Mouse (Mus musculus): Measurements from ENCODE around the gene Cct7.
A peak's percentile ranks its signal among the peaks of the same experiment; 100 is the strongest.

The Cct7 gene

DNA sequence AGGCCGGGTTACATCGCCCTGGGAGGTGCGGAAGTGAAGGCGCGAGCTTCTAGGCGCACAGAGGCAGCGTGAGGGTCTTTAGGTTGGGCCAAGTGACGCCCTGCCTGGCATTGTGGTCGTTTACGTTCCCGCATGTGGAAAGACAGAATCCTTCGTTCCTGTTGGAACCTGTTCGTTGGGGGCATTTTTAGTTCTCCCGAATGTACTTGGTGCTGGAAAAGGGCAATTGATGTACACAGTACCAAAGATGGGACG lies 1.0 kb downstream of the Cct7 start:
- no peak for DNase-seq (ENCODE audit: low read depth, low spot score)

DNA sequence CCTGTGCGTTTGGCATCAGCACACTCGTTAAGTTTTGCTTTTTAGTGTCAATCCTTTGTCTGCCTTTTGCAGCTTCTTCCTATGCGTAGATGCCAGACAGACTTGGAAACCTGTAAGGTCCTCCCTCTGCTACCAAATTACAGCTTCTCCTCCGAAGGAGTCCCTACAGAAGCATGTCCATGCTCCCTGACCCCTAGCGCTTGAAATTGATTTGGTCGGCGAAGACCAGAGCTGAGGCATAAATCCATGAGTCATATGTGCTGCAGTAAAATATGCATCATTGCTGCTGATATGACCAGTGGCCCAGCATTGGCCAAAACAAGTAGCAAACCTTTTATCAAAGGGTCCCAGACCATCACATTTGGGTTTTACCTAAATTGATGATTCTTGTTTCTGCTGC lies 1.5 kb downstream of the Cct7 start:
- peak; percentile 18 for DNase-seq (ENCODE audit: low read depth, low spot score)

DNA sequence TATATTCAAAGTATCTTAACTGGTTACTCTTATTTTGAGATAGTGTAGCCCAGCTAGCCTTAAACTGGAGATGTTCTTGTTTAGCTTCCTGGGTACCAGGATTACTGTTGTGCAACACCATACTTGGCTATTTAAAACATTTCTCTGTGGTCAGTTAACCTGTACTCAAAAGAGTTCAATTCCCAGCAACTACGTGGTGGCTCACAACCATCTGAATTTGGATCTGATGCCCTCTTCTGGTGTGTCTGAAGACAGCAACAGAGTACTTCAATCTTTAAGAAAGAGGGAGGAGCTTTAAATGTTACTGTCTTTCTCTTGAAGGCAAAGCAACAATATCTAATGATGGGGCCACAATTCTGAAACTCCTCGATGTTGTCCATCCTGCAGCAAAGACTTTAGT lies 8.3 kb downstream of the Cct7 start:
- no peak for DNase-seq (ENCODE audit: low read depth, low spot score)

DNA sequence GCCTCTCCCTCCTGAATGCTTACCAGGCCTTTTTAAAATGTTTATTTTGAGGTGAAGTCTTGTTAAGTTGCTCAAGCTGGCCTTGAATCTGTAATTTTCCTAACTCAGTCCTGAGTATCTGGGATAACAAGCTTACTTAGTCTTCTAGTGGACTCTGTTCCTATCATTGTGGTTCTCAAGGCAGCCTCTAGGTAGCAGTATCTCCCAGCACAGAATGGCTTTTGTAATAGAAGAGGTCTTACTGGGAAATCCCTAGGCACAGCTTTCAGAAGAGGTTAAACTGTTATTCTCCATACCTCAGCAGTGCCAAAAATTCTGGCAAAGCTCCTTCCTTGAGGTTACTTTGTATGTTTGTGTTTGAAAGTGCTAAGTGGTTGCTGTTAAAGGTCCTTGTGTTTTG lies 14.1 kb downstream of the Cct7 start:
- no peak for DNase-seq (ENCODE audit: low read depth, low spot score)

DNA sequence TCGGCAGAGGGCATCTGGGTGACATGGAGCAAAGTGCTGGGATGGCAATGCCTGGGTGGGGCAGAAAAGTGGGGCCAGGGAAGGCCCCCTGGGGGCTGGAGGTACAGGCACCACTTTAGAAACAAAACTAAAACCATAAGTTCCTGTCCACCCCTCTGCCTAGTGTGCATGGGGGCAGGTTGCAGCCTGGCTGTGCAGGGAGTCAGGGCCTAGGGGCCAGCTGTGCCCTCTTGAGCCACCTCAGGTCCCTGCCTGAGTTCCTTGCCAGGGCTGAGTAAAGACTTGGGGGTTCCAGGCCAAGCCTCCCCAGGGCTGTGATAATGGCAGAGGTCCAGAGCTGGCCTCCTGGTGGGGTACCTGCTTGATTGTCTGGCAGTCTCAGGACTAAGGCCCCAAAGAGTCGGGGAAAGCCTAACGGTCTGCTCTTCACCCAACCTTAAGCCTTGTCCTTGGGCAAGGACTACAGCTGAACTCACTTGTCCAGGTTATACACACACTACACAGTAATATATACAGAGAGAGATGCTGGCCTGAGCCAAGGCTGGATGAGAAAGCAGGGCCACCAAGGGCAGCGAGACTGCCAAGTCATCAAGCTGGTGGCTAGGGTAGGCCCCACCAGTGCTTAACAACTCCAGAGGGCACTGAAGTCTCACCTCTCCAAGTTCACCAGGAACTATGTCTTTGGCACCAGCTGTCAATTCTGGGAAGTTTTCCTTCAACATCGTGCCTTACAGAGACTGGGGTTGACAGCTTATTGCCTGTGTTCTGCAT lies 18.5 kb downstream of the Cct7 start:
- no peak for DNase-seq (ENCODE audit: low read depth, low spot score)

DNA sequence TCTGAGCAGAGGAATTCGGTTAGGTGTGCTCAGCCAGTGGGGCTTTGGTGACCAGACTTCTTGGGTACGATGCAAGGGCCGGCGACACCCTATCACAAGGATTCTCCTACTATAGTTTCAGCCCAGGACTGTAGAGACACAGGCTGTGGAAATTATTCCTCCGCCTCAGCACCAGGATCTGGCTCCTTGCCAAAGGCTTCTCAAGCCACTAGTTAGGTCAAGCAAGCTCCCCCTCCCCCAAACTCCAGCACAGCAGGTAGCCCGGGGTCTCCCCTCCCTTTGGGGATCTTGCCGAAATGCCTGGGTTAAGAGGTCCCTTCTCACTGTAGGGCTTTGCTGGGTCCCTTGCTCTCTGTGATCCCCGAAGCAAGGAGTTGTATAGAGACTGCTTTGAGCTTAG lies 20.6 kb downstream of the Cct7 start:
- no peak for DNase-seq (ENCODE audit: low read depth, low spot score)

DNA sequence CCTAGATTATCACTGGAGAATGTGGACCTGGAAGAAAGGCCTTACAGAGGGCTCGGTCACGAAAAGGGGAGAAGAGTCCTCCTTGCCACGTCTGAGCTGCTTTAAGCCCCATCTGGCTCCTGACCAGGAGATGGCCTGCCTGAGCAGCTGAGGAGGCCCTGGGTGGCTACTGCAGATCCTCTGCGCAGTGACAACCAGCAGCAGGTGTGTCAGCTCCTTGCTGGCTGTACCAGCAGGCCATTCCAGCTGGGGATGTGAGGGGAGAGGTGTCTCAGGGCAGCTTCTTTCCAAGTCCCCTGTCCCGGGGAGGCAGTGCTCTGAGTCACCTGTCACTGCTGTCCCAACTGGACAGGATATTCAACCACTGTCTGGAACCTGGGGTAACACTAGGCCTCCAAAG lies 21.2 kb downstream of the Cct7 start:
- DNase-seq (ENCODE audit: low read depth, low spot score): no peak

DNA sequence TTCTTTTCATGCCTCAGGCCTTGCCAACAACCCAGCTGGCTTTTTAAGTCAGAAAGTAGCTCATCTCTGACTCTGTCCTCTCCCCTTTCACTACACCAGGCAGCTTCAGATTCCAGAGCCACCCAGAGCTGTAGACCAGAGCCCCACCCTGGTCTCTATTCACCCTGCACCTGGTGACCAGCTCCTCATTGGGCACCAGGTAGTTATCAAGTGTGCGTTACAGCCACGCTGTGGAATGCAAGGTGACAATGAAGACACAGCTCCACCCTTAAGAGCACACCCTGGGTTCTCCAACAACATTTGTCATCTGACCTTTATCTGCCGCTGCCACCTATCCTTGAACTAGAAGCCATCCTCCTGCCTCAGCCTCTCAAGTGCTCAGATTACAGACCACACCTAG lies 24.3 kb downstream of the Cct7 start:
- DNase-seq (ENCODE audit: low read depth, low spot score): no peak

DNA sequence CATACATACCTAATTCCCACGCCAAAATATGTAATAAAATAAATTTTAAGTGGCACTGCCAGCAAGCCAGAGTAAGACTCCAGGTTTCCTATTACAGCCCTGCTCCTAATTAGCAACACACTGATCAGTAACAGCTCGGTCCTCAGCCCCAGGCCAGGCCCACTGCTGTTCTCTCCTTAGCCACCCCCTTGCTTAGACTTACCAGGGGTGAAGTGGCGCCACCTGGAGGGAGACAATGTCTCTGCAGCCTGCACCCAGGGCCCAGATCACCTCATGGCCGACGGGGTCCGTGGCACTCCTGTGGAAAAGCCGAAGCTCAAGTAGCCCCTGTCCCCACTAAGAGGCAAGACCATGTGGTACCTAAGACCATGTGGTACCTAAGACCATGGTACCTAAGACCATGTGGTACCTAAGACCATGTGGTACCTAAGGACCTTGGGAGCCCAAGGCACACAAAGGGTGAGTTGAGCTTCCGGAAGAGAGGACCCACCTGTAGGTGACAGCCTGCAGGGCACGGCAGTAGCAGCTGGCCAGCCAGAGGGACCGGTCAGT lies 26.1 kb downstream of the Cct7 start:
- DNase-seq (ENCODE audit: low read depth, low spot score): peak; percentile 55

DNA sequence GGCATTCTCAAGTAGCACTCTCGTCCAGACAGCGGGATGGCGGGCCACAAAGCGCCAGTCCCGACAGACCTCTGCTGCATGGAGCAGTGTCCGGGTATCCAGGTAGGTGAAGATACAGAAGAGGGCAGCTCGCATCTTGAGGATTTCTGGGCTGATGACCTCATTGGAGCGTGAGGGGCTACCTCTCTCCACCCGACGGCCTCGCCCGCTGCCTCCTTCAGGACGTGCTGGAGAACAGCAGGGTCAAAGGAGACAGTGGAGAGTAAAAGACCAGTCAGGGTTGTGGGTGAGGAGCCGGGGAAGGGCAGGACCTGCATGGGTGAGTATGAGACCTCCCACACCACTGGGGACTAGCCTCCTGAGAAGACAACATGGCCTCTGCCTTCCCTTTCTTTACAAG lies 27.1 kb downstream of the Cct7 start:
- DNase-seq (ENCODE audit: low read depth, low spot score): no peak

DNA sequence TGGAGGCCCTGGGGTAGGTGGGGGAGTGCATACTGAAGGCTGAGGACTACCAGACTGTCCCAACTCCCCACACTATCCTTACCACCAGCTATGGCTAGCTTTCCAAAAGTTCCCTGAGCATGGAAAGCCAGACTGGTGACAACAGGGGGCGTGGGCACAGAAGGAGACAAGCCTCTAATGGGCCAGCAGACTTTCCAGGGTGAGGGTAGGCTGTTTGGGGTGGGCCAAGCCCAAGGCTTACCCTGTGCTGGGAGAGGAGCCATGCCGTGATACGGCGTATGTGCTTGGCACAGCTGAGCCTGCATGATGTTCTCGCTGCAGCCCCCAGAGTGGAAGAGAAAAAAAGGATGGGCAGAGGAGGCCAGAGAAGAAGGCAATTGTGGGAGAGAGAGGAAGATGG lies 28.7 kb downstream of the Cct7 start:
- no peak for DNase-seq (ENCODE audit: low read depth, low spot score)

DNA sequence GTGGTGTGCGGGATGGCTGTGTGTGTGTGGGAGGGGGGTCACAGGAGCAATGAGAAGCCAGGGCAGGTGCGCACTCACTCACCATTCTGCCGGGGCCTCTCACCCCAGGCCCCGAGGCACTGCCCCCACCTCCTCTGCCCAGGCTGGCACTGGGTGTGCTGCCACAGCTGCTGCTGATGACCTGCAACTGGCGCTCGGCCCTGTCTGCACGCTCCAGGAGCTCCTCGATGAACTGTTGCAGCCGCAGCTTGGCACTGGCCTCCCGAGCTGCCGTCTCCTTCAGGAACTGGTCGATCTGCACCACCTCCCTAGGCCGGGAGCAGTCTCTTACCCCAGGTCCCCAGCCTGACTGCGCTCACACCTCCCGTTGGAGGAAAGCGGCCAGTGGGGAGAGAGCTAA lies 29.4 kb downstream of the Cct7 start:
- DNase-seq (ENCODE audit: low read depth, low spot score): no peak

DNA sequence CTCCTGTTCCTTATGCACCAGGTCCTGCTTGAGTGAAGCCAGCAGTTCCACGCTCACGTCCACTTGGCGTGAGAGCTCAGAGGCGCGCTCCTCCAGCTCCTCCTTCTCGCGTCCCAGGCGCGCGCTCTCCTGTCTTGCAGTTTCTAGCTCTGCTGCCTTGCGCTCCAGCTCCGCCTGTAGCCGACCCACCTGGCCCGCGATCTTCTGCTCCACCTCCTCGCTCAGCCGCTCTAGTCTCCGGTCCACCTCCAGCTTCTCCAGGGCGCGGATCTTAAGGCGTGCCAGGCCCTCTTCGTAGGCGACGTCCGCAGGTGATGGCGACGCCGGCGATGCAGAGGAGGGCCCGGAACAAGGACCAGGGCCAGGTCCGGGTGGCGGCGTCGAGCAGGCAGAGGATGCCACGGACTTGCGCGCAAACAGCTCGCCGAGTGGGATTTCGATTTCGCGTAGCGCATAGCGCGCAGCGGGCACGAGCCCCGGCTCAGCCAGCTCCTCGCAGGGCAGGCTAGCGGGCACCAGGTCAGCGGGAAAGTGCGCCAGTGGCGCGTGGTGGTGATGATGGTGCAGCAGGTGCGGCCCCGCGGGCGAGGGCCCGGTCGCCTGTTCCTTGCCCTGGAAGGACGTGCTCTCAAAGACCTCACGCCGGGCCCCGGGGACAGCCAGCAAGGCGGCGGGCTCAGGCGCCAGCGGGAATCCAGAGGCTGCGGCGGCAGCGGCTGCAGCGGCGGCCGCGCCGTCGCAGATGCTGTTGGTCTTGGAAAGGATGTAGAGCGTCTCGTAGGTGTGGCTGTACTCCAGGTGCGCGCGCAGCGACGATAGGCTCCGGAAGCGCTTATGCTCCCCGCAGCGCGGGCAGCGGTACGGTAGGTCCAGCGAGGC lies 32.8 kb downstream of the Cct7 start:
- peak; percentile 58 for DNase-seq (ENCODE audit: low read depth, low spot score)

DNA sequence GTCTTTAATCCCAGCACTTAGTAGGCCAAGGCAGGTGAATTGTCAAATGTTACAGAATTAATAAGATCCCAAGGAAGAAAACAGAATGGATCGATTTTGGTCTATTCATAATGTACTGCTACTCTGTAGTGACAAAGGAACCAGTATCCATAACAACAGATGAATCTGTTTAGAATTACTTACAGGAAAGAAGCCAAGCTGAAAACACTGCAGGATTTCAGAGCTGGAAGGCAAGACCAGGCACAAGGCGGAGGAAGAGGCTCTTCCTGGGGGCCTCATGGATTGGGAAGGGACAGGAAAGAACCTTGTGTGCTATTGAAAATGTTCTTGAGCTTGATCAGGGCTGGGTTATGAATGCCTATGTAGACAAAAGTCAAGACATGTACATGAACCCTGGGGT lies 34.4 kb downstream of the Cct7 start:
- no peak for DNase-seq (ENCODE audit: low read depth, low spot score)

DNA sequence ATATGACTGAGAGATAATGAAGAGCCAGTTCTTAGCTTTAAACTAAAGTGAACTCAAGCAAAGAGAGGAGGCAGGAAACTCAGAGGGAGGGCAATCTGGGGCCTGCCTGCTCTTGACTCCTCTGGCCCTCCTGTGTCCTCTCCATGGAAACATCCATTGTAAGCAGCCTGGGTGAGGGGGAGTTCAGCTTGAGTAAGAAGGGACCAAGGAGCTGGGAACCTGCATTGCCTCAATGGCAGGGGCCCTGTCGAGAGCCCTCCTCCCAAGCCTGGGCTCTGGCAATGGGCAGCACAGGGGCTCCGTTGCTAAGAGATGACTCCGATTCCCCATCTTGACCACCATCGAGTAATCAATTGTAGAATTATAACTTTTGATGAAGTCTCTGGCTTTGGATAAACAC lies 37.2 kb downstream of the Cct7 start:
- no peak for DNase-seq (ENCODE audit: low read depth, low spot score)

DNA sequence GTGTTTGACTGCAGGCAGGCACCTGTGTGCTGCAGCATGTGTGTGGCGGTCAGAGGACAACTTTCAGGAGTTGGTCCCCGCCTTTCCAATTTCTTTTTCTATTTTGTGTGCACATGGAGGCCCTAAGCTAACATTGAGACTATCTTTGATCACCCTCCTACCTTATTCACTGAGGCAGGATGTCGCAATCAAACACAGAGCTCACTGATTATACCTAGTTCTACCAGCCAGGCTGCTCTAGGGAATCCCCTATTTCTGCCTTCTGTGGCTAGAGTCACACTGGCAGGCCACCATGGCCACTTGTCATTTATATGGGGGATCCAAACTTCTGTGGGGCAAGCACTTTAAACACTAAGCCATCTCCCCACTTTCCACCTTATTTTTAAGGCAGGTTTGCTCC lies 38.4 kb downstream of the Cct7 start:
- DNase-seq (ENCODE audit: low read depth, low spot score): no peak

DNA sequence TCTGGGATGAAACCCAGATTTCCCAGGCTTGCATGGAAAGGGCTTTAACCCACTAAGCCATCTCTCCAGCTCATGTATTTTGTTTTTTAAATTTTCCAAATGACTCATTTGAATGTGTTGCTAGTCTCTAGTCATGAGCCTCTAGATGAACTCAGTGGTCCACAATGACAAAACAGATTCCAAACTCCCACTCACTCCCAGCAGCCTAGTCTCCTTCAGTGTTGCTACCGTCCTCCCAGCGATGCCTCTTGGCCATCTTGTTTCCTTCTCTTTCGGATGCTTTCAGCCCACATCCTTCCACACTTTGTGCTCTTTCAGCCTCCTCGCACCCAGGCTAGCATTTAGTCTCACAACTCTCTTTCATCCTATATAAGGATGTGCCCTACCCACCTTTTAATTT lies 38.9 kb downstream of the Cct7 start:
- DNase-seq (ENCODE audit: low read depth, low spot score): no peak

DNA sequence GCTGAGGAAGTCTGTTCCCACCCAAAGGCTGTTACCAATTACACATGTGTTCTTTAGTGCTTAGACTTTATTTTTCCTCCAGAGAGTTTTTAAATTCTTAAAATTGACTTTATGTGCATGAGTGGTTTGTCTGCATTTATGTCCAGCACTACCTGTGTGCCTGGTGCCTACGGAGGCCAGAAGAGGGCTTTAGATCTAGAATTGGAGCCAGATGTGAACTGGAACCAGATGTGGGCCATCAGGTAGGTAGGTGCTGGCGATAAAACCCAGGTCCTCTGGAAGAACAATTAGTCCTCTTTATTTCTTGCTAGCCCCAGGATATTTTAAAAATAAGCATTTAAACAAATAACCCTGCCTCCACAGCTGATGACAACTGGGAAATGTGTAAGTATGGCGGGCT lies 40.3 kb downstream of the Cct7 start:
- peak; percentile 93 for DNase-seq (ENCODE audit: low read depth, low spot score)

DNA sequence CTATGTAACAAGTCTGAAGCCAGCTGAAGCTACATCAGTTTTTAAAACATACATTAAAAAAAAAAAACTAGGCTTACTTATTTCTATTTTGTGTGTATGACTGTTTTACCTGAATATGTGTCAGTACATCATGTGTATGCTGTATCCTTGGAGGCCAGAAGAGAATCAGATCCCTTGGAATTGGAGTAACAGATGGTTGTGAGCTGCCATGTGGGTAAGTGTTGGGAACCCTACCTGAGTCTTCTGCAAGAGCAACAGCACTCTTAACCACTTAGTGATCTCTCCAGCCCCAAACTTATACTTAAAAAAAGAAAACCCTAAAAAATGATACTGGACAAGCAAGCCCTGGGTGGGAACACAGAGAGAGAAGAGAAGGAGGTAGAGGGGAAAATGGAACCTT lies 45.7 kb downstream of the Cct7 start:
- DNase-seq (ENCODE audit: low read depth, low spot score): no peak

DNA sequence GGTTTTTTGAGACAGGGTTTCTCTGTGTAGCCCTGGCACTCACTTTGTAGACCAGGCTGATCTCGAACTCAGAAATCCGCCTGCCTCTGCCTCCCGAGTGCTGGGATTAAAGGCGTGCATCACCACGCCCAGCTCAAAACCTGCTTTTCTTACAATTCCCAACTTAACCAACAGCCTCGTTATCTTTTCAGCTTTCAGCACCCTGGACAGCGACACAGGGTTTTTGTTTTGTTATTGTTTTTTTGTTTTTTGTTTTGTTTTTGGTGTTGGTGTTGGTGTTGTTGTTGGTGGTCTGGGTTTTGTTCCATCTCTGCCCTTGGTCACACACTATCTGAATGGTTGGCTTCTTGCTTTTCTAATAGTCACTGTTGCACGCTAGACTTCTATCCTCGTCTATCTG lies 46.8 kb downstream of the Cct7 start:
- no peak for DNase-seq (ENCODE audit: low read depth, low spot score)

DNA sequence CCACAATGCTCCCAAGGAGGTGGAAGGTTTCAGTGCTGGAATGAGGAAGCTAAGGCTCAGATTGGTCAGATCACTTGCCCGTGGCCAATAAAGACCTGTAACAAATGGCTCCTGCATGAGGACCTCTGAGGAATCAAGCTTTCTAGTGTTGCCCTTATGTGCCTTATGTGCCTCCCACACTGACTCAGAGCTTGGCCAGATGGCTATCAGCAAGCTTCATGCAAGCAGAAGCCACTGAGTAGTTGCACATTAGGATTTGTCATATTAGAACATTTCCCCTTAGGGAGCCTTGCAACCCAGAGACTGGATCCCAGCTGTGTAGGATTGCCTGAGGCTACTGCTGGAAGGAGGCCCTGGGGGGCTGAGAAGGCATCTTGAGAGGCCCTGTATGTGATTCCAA lies 49.1 kb downstream of the Cct7 start:
- no peak for DNase-seq (ENCODE audit: low read depth, low spot score)

DNA sequence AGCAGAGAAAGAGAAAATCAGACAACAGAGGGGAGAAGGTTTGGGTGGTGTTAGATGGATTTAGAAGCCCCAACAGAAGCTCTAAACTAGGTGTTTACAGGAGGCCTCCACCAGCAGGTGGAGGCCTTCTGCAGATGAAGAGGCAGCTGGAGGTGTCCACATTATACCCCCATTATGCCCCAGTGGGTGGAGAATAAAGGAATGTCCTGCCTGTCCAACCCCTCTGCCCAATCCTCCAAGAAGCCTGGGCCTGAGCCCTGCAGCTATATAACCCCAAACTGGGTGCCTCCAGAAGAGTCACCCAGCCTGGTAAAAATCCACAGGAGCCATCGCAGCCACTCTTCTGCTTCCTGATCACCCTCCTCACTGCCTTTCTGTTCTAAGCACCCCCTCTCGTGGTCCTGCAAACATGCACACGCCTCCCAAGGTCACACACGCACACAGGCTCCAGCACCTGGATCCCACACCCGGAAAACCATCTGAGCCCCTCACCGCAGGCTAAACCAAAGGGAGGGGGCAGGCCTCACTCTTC lies 50.3 kb downstream of the Cct7 start:
- DNase-seq (ENCODE audit: low read depth, low spot score): no peak

Data from forelimb bud, embryonic 11.5 days (tissue).